Mouse (Mus musculus) lung, embryonic 14.5 days (tissue): ENCODE data around the gene Stpg3. TPM values are rescaled to one million over a fixed set of nuclear protein-coding genes. Genes with fewer than 3 reads are reported as not detected.
A peak's percentile ranks its signal among the peaks of the same experiment; 100 is the strongest.

ENCODE experiments used
- ATAC-seq: fragments of 200-750 bp; cut with Nextera tagmentation; 2 replicates; pipeline ENCODE4 v1.8.0; 2017; ENCODE audit warnings: mild to moderate bottlenecking, moderate TSS enrichment, moderate library complexity; ENCODE audit not compliant: insufficient read depth
- DNase-seq: peaks from one replicate; pipeline ENCODE4 v3.0.0-alpha.2; 2015
- H3K27ac ChIP-seq: fragments of 300-500 bp; sonication (generic); 2 replicates; pipeline ENCODE4 v1.5.1; 2014; ENCODE audit warnings: low read depth, mild to moderate bottlenecking, moderate library complexity
- H3K27me3 ChIP-seq: fragments of 300-500 bp; sonication (generic); 2 replicates; pipeline ENCODE4 v1.6.1; 2014; ENCODE audit warnings: low read length, control low read depth; ENCODE audit not compliant: insufficient read depth
- H3K36me3 ChIP-seq: fragments of 300-500 bp; sonication (generic); 2 replicates; pipeline ENCODE4 v1.6.1; 2014; ENCODE audit warnings: control low read depth; ENCODE audit not compliant: insufficient read depth
- H3K4me1 ChIP-seq: fragments of 300-500 bp; sonication (generic); 2 replicates; pipeline ENCODE4 v1.6.1; 2014; ENCODE audit warnings: antibody characterized with exemption, control low read depth; ENCODE audit not compliant: insufficient read depth
- H3K4me2 ChIP-seq: fragments of 300-500 bp; sonication (generic); 2 replicates; pipeline ENCODE4 v1.6.1; 2014; ENCODE audit warnings: mild to moderate bottlenecking
- H3K4me3 ChIP-seq: fragments of 300-500 bp; sonication (generic); 2 replicates; pipeline ENCODE4 v1.5.1; 2014; ENCODE audit warnings: low read depth, low read length
- H3K9ac ChIP-seq: fragments of 300-500 bp; sonication (generic); 2 replicates; pipeline ENCODE4 v1.6.1; 2014
- H3K9me3 ChIP-seq: fragments of 300-500 bp; sonication (generic); 2 replicates; pipeline ENCODE4 v1.6.1; 2016; ENCODE audit warnings: low read depth, low read length, control low read depth
- CTCF ChIP-seq: IDR thresholded peaks from 2 replicates; pipeline ENCODE4 v1.5.1; 2016; ENCODE audit warnings: antibody characterized with exemption, low read depth
- WGBS: fragments of 180-500 bp; shearing (Covaris S2); extraction: QIAGEN DNeasy Blood & Tissue Kit; methylation state at CpG from one replicate; pipeline ENCODE4 v1.1.7; 2014; 5-methylcytosine and 5-hydroxymethylcytosine counted together
- polyA plus RNA-seq: library from polyadenylated mRNA; unstranded; fragments of >200 nt; fragmentation: Nextera tagmentation; extraction: Ambion mirVana; gene quantifications from 2 replicates; pipeline ENCODE4 v1.2.1, GENCODE M21; 2014

Stpg3 gene
- polyA plus RNA-seq, 1 experiment from 2014 or later = not detected

GRCm38 (mm10) chr2:25185625-25186574 lies 28.5 kb downstream of the Stpg3 start:
- Histone ChIP-seq H3K4me2 (peak overlapping the region; percentile 75), H3K9ac (peak overlapping the region; percentile 55), H3K27me3 (peaks cover 40% of the 10 kb centered on the region), H3K4me3 (peak overlapping the region; percentile 43), H3K4me1 (no peaks in the 10 kb centered on the region; the same call in 1 of the 2 replicates), H3K27ac (peak overlapping the region; percentile 71), H3K36me3 (no peaks in the 10 kb centered on the region), H3K9me3 (no peaks in the 10 kb centered on the region)
- TF ChIP-seq CTCF = peak; percentile 84
- WGBS = under 1% methylated on average over 63 of the region's 64 CpGs
- peak; percentile 75 for DNase-seq
- ATAC-seq = peak; percentile 70

- H3K27me3 ChIP-seq = peaks cover 52% of the 10 kb centered on the region
- no peaks in the 10 kb centered on the region; the same call in 1 of the 2 replicates for H3K4me1 ChIP-seq
- H3K4me3 ChIP-seq = no peak overlapping the region
- no peaks in the 10 kb centered on the region for H3K9me3 ChIP-seq
- ATAC-seq (no peak), DNase-seq (no peak)
- WGBS = 92% methylated on average over 7 of the region's 7 CpGs
- H3K36me3 ChIP-seq = no peaks in the 10 kb centered on the region
- no peak overlapping the region for H3K9ac ChIP-seq
- no peak overlapping the region for H3K27ac ChIP-seq
- H3K4me2 ChIP-seq = no peak overlapping the region
- no peak for TF ChIP-seq CTCF
These were observed 29.9 kb downstream of the Stpg3 start for GRCm38 (mm10) chr2:25184496-25184895.

- no peak for DNase-seq
- H3K4me1 ChIP-seq = peaks cover under 1% of the 10 kb centered on the region
These were observed 31.1 kb downstream of the Stpg3 start for GRCm38 (mm10) chr2:25183336-25183735.

GRCm38 (mm10) chr2:25182664-25183063 lies 31.8 kb downstream of the Stpg3 start:
- peaks cover 64% of the 10 kb centered on the region for H3K27me3 ChIP-seq
- 25% methylated on average over 6 of the region's 6 CpGs for WGBS

More at GRCm38 (mm10) chr2:25183336-25183735, 31.1 kb downstream of the Stpg3 start:
- 56% methylated on average over 2 of the region's 2 CpGs for WGBS
- Histone ChIP-seq H3K9me3 (no peaks in the 10 kb centered on the region), H3K4me2 (peak overlapping the region; percentile 91; the same call in 1 of the 2 replicates), H3K9ac (no peak overlapping the region), H3K27me3 (peaks cover 60% of the 10 kb centered on the region), H3K4me3 (no peak overlapping the region), H3K36me3 (no peaks in the 10 kb centered on the region), H3K27ac (no peak overlapping the region)
- ATAC-seq = no peak
- no peak for TF ChIP-seq CTCF

GRCm38 (mm10) chr2:25181891-25182397 lies 32.5 kb downstream of the Stpg3 start:
- 1% methylated on average over 17 of the region's 17 CpGs for WGBS
- ATAC-seq = no peak
- Histone ChIP-seq H3K36me3 (no peaks in the 10 kb centered on the region), H3K4me3 (peak overlapping the region; percentile 62), H3K27ac (peak overlapping the region; percentile 86; the same call in 1 of the 2 replicates), H3K4me2 (peak overlapping the region; percentile 91), H3K9me3 (no peaks in the 10 kb centered on the region), H3K9ac (peak overlapping the region; percentile 60), H3K27me3 (peaks cover 68% of the 10 kb centered on the region), H3K4me1 (peaks cover 11% of the 10 kb centered on the region)
- no peak for DNase-seq
- TF ChIP-seq CTCF = no peak

More at GRCm38 (mm10) chr2:25182664-25183063, 31.8 kb downstream of the Stpg3 start:
- no peak for TF ChIP-seq CTCF
- H3K9ac ChIP-seq = no peak overlapping the region
- peak overlapping the region; percentile 62 for H3K4me3 ChIP-seq
- no peak for DNase-seq
- ATAC-seq = no peak
- H3K9me3 ChIP-seq = no peaks in the 10 kb centered on the region
- no peak overlapping the region for H3K27ac ChIP-seq
- H3K4me2 ChIP-seq = peak overlapping the region; percentile 91
- H3K36me3 ChIP-seq = no peaks in the 10 kb centered on the region
- peaks cover 7% of the 10 kb centered on the region for H3K4me1 ChIP-seq

- Histone ChIP-seq H3K9me3 (no peaks in the 10 kb centered on the region), H3K27ac (peak overlapping the region; percentile 86), H3K4me3 (peak overlapping the region; percentile 62), H3K36me3 (no peaks in the 10 kb centered on the region), H3K9ac (peak overlapping the region; percentile 60), H3K4me2 (peak overlapping the region; percentile 91), H3K4me1 (peaks cover 15% of the 10 kb centered on the region), H3K27me3 (peaks cover 66% of the 10 kb centered on the region)
- TF ChIP-seq CTCF = peak; percentile 6; the same call in 1 of the 2 replicates
- WGBS = under 1% methylated on average over 100 of the region's 100 CpGs
- ATAC-seq = peak; percentile 37
- peak; percentile 64 for DNase-seq
These were observed 33.2 kb downstream of the Stpg3 start for GRCm38 (mm10) chr2:25180973-25181890.
